Mouse (Mus musculus): ENCODE measurements at regions not wholly inside any gene's neighbourhood (a gene's known extent, or its start where the extent isn't known, plus 50 kb on each side); places are given as distances from the start of the nearest gene placed in this dataset.

DNA sequence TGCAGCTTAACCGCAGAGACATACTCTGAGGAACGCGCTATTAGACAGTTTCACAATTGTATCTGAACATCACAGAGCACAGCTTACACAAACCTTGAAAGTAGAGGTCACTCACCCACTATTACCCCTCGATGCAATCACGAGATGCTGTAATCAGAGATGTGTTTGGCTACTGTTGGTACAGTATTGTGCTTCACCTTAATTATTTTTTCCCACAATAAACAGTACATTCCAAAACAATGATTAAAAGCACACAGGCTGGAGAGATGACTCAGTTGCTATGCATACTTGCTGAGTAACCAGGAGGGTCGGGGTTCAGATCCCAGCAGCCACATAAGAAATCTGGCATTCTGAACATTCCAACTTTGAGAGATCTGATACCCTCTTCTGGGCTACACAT is 71.8 kb upstream of the Ralgps2 start:
- TF ChIP-seq CTCF (IDR thresholded peaks at IDR 0.05; ENCODE audit: low read depth): no peak
- no peak for TF ChIP-seq EP300 (optimal IDR thresholded peaks at IDR 0.05)

Data from stomach, postnatal 0 days (tissue).